Mouse (Mus musculus) E14TG2a.4 (cell line): ENCODE results near the gene Pqlc2.

ENCODE experiments used
- CTCF ChIP-seq: conservative IDR thresholded peaks from 2 replicates; pipeline ENCODE4 v1.5.1; 2014; ENCODE audit warnings: low read length
- POU5F1 ChIP-seq: IDR thresholded peaks from 2 replicates; pipeline ENCODE4 v1.6.1; 2014; ENCODE audit warnings: low read length, borderline replicate concordance

GRCm38 (mm10) chr4:139302241-139302640 is 8.3 kb downstream of the Pqlc2 start:
- TF ChIP-seq POU5F1 (no peak), CTCF (no peak)
